Mouse (Mus musculus): ENCODE measurements around the gene Pak7.

GRCm38 (mm10) chr2:136118006-136118405 is 269.8 kb downstream of the Pak7 start:
- TF ChIP-seq GATA1 (IDR thresholded peaks at IDR 0.05; ENCODE audit: borderline replicate concordance, low read length) = no peak
- no peak for TF ChIP-seq FLI1 (IDR thresholded peaks at IDR 0.05; ENCODE audit: low read length)

Data from megakaryocyte, embryonic 14.5 days (primary cell).